Mouse (Mus musculus): ENCODE data around the gene Gcm1.

DNA sequence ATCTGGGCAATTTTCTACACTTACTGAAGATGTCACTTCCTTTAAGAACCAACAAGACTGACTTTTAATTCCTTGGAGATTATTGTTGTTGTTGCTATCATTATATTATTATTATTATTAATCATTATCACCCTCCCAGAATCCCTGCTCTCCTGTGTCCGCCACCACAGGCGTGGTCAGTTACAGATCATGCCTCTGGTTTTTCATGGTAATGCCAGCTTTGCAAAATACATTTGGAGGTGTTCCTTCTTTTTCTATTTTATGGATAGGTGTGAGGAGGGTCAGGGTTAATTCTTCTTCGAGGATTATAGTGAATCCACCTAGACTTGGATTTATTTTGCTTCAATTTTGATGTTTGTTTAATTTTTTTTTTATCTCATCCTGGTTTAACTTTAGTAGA is 23.5 kb downstream of the Gcm1 start:
- TF ChIP-seq POLR2A (IDR thresholded peaks at IDR 0.05; ENCODE audit: insufficient read depth, low read depth, low read length), result no peak
- no peak for TF ChIP-seq CTCF (IDR thresholded peaks at IDR 0.05; ENCODE audit: insufficient read depth, low read depth, low read length)

Measured in olfactory bulb, adult 2 months (tissue).